Comparison of ENCODE assay signal across 8 mouse cellular contexts in the genomic region with DNA sequence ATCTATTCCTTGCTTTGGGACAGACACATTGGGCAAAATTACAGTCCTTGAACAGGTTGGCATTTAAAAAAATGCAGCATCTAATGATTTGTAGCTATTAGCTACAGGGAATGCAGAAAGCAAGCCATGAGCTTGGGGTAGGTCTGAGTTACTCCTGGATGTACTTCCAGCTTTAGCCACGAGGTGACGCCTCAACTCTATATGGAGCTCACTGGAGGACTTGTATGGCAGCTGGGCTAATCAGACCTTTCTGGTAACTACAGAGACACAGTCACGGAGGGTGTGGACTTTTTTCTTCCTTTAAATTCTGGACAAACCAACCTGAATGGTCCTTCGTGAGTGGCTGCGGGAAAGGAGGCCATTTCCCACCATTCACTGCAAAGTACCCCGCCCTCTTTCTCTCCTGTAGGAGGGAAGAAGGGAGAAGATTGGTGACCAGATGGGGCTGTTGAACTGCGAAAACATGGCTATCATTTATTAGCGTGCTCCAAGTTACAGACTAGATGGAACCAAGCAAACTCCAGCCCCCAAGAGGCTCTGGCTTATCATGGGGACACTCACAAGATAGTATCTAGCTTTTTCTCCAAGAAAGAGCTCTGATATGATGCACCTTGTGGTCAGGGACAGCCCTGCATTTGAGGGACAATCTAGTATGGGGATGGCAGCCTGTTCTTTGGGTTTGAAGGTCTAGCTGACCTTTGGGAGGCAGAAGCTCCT. TPM values are rescaled to one million over a fixed set of nuclear protein-coding genes. Genes with fewer than 3 reads are reported as not detected.
DNase-seq lines count a peak whose midpoint lies in the region; ATAC-seq and TF ChIP-seq lines count a peak whose summit lies in the region.

No protein-coding gene starts in this region.

- intact Hi-C loops in left cerebral cortex, postnatal 25 days (cut with DNase I) = loop anchor here (1.0 to 5.0 kb wide), 3 partner anchors 429 to 617 kb away; no protein-coding TSS in a partner anchor

- no peaks in the 10 kb centered on the region for H3K4me1 ChIP-seq in embryonic facial prominence, embryonic 10.5 days
- H3K4me1 ChIP-seq in intestine, postnatal 0 days (replicated peaks; ENCODE audit: control insufficient read depth, insufficient read depth, low read length) = no peaks in the 10 kb centered on the region
- H3K4me1 ChIP-seq in midbrain, embryonic 15.5 days = peaks cover 5% of the 10 kb centered on the region

- peak; percentile 86 for DNase-seq in CD4-positive, CD25-positive, alpha-beta regulatory T cell, adult 2 months (ENCODE audit: low read depth, low spot score)
- DNase-seq in embryonic facial prominence, embryonic 10.5 days (ENCODE audit: low spot score) = peak; percentile 76
- peak; percentile 94 for DNase-seq in heart, adult 11 months
- peak; percentile 86 to 94 for DNase-seq in left cerebral cortex, postnatal 25 days (ENCODE audit: low spot score in 2 of 2)
- DNase-seq in spleen, postnatal 36 days (ENCODE audit: low spot score in 2 of 2) = peak; percentile 16 to 25

- peak; percentile 96 for TF ChIP-seq CTCF in intestine, postnatal 0 days (IDR thresholded peaks at IDR 0.05; ENCODE audit: low read depth)

- no peak for ATAC-seq in CD4-positive, CD25-positive, alpha-beta regulatory T cell, adult 4 months
- ATAC-seq in intestine, postnatal 0 days = no peak
- peak; percentile 88 for ATAC-seq in midbrain, embryonic 15.5 days (replicated peaks)

- H3K4me2 ChIP-seq in intestine, postnatal 0 days (replicated peaks; ENCODE audit: low read depth) = no peak overlapping the region; the same call in 1 of the 2 replicates
- peak overlapping the region; percentile 42 for H3K4me2 ChIP-seq in midbrain, embryonic 15.5 days

- H3K4me3 ChIP-seq in embryonic facial prominence, embryonic 10.5 days = no peak overlapping the region
- no peak overlapping the region for H3K4me3 ChIP-seq in intestine, postnatal 0 days (ENCODE audit: low read depth, low read length)
- no peak overlapping the region for H3K4me3 ChIP-seq in midbrain, embryonic 15.5 days

- no peak overlapping the region for H3K27ac ChIP-seq in embryonic facial prominence, embryonic 10.5 days (replicated peaks)
- H3K27ac ChIP-seq in intestine, postnatal 0 days (ENCODE audit: low read depth, low read length) = no peak overlapping the region
- H3K27ac ChIP-seq in midbrain, embryonic 15.5 days = no peak overlapping the region

- no peaks in the 10 kb centered on the region for H3K27me3 ChIP-seq in embryonic facial prominence, embryonic 10.5 days (replicated peaks; ENCODE audit: low read depth, poor library complexity, severe bottlenecking)
- peaks cover 16% of the 10 kb centered on the region; the same call in 1 of the 2 replicates for H3K27me3 ChIP-seq in intestine, postnatal 0 days (replicated peaks; ENCODE audit: control insufficient read depth, insufficient read depth, low read length)
- H3K27me3 ChIP-seq in midbrain, embryonic 15.5 days (replicated peaks) = no peaks in the 10 kb centered on the region

- H3K9me3 ChIP-seq in embryonic facial prominence, embryonic 10.5 days = no peaks in the 10 kb centered on the region
- H3K9me3 ChIP-seq in intestine, postnatal 0 days (ENCODE audit: control insufficient read depth) = no peaks in the 10 kb centered on the region
- no peaks in the 10 kb centered on the region for H3K9me3 ChIP-seq in midbrain, embryonic 15.5 days

- 30% methylated on average over 8 of the region's 8 CpGs for WGBS in embryonic facial prominence, embryonic 10.5 days
- WGBS in intestine, postnatal 0 days = 25% methylated on average over 8 of the region's 8 CpGs
- WGBS in midbrain, embryonic 15.5 days = 30% methylated on average over 8 of the region's 8 CpGs

- H3K36me3 ChIP-seq in embryonic facial prominence, embryonic 10.5 days (replicated peaks) = no peaks in the 10 kb centered on the region
- no peaks in the 10 kb centered on the region for H3K36me3 ChIP-seq in intestine, postnatal 0 days (ENCODE audit: control insufficient read depth, insufficient read depth)
- no peaks in the 10 kb centered on the region for H3K36me3 ChIP-seq in midbrain, embryonic 15.5 days (replicated peaks)

- no peak overlapping the region for H3K9ac ChIP-seq in intestine, postnatal 0 days (ENCODE audit: low read depth, low read length)
- H3K9ac ChIP-seq in midbrain, embryonic 15.5 days = no peak overlapping the region

RNA-seq across cellular contexts. Expression of gene 1810046K07Rik, which starts 6.7 kb away (rescaled TPM):
- polyA plus RNA-seq in CD4-positive, CD25-positive, alpha-beta regulatory T cell, adult 4 months (2017; shearing (Covaris generic)) = not detected
- polyA plus RNA-seq in embryonic facial prominence, embryonic 10.5 days (2016; fragmentation: Nextera tagmentation; extraction: Ambion mirVana) = not detected in 2 replicates
- 0.09 and 0.25 TPM in 2 replicates for polyA plus RNA-seq in intestine, postnatal 0 days (2015; fragmentation: Nextera tagmentation; extraction: Ambion mirVana)
- total RNA-seq in left cerebral cortex, postnatal 25 days (2021) = not detected
- polyA plus RNA-seq in midbrain, embryonic 15.5 days (2015; fragmentation: Nextera tagmentation; extraction: Ambion mirVana) = not detected in 2 replicates

RNA-seq across cellular contexts. Expression of gene Colca2, which starts 57.1 kb away (rescaled TPM):
- polyA plus RNA-seq in CD4-positive, CD25-positive, alpha-beta regulatory T cell, adult 4 months (2017; shearing (Covaris generic)) = under 1 TPM in 1 of 2 experiments, not detected in 1; 0.26 TPM
- 1.9 and 2.1 TPM in 2 replicates for polyA plus RNA-seq in embryonic facial prominence, embryonic 10.5 days (2016; fragmentation: Nextera tagmentation; extraction: Ambion mirVana)
- polyA plus RNA-seq in intestine, postnatal 0 days (2015; fragmentation: Nextera tagmentation; extraction: Ambion mirVana) = 1.3 and 1.7 TPM in 2 replicates
- 1 to 10 TPM; 1.1 to 2.3 TPM for total RNA-seq in left cerebral cortex, postnatal 25 days (2021)
- polyA plus RNA-seq in midbrain, embryonic 15.5 days (2015; fragmentation: Nextera tagmentation; extraction: Ambion mirVana) = 0.57 and 1.1 TPM in 2 replicates

Comparison
In these comparisons a context has a peak if more than half of its experiments do, and no peak if none do; other contexts are left out.
1. DNase-seq: peak in every context shown above with its lines; median percentile 94 in heart, adult 11 months; 90 in left cerebral cortex, postnatal 25 days; 86 in CD4-positive, CD25-positive, alpha-beta regulatory T cell, adult 2 months; 76 in embryonic facial prominence, embryonic 10.5 days; 20 in spleen, postnatal 36 days.